Mouse (Mus musculus): ENCODE data around the gene Eef1akmt4. TPM values are rescaled to one million over a fixed set of nuclear protein-coding genes. Genes with fewer than 3 reads are reported as not detected.
"Not testable (repeated sequence)": the region's sequence is repeated elsewhere in the genome, so short reads cannot be mapped to it uniquely, and the experiment has no call there.

Gene Eef1akmt4
- total RNA-seq, 1 experiment from 2014 or later = 2.5 TPM

DNA sequence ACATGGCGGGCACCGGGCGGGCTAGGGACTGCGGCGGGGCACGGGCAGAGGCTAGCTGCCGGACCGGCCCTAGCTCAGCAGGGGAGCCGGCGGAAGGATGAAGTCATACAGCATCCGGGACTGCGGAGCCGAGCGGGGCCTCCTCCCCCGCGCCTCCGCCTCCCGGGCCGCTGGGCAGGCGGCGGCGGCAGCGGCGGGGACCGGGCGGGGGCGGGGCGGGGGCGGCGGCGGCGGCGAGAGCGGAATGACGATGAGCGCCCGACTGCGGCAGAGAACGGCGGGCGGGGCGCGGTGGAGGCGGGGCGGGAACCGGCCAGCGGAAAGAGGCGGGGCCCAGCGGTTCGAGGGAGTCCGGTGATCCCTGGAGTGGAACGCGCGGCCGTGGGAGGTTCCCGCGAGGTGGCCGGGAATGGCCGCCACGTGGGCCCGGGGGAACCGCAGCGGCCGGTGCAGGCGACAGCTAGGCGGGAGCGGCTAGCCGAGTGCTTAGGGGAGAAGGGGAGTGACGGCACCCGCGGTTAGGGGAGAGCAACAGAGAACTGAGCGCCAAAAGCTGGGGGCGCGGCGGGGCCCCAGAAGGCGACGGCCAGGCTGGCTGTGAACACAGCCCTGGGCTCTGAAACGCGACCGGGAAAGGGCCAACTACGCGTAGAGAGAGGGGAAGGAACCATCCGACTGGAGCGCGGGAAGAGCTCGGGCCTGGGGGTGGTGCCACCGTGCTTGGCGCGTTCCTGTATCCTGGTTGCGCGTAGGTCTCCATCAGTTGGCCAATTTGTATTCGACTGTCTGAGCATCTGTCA lies 10.0 kb downstream of the Eef1akmt4 start, which contains the start of gene Camk2n2:
Gene Camk2n2 (minus strand): TSS at position 97 of the 800 bp plus-strand sequence.
- no peak for ATAC-seq (replicated peaks; ENCODE audit: insufficient number of reproducible peaks, low FRiP score, low TSS enrichment, poor library complexity, severe bottlenecking)

DNA sequence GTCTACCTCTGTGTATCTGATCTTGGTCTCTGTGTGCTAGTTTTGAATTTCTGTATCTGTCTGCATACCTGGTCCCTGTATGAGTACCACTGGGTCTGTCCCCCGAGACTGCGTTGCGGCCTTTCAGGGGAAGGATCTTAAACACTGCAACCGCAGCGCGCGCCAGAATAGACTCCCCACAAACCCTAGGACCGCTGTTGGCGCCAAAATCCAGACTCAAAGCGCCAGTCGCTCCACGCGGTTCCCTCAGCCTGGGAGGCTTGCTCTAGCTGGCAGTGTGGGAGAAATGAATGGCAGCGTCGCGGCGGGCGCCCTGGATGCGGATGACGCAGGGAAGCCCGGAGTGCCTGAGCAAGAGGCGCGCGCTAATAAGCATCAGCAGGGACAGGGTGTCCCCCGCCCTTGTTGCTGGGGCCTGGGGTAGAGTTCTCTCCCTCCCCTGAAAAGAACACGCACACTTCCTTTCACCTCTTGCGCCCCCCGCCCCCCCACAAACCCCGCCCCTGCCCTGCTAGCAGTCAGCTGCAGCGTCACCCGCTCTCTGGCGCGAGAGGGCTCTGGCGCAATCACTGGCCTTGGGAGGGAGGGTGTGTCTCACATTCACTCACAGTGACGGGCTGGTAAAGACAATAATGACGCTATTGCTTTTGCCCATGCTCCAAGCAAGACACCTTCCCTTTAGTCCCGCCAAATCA lies 10.7 kb downstream of the Eef1akmt4 start:
- ATAC-seq (replicated peaks; ENCODE audit: insufficient number of reproducible peaks, low FRiP score, low TSS enrichment, poor library complexity, severe bottlenecking) = peak; percentile 68

DNA sequence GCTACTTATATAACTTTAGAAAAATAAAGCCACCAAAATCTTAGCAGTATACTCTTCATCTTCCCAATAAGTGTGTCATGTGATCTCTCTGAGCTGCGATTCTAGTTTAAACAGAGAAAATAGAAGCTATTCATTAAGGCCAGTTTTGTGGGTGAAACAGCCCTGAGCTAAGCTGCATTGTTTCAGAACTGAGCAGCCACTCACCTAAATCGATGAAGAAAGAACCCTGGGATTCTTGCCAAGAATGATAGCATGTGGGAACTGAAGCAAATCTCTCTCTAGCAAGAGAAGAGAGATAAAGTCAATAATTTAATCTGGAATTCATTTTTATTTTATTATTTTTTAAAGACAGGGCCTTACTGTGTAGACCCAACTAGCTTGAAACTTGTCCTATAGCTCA lies 11.8 kb downstream of the Eef1akmt4 start:
- ATAC-seq (replicated peaks; ENCODE audit: insufficient number of reproducible peaks, low FRiP score, low TSS enrichment, poor library complexity, severe bottlenecking) = no peak

DNA sequence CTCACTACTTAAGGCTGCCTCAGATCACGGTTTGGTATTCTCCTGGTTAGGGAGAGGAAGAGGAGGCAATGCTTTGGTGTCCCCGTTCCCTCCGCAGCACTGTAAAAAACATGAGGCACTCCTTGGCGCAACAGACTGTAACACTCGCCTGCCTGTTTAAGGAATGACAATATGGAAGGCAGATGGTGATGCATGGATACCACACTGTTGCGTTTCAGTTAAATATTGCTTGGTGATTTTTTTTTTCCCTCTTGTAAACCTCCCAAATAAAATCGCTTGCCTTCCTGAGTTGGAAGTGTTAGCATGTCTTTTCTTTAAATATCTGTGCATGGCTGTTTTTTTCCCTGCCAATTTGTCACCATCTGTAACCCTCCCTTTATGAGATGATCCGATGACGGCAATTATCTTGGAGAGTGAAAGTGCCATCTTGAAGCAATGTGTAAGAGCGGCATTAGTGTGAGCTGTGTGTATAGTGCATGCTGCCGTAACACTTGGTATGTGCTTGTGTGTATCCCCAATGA lies 17.5 kb downstream of the Eef1akmt4 start:
- ATAC-seq (replicated peaks; ENCODE audit: insufficient number of reproducible peaks, low FRiP score, low TSS enrichment, poor library complexity, severe bottlenecking) = no peak

DNA sequence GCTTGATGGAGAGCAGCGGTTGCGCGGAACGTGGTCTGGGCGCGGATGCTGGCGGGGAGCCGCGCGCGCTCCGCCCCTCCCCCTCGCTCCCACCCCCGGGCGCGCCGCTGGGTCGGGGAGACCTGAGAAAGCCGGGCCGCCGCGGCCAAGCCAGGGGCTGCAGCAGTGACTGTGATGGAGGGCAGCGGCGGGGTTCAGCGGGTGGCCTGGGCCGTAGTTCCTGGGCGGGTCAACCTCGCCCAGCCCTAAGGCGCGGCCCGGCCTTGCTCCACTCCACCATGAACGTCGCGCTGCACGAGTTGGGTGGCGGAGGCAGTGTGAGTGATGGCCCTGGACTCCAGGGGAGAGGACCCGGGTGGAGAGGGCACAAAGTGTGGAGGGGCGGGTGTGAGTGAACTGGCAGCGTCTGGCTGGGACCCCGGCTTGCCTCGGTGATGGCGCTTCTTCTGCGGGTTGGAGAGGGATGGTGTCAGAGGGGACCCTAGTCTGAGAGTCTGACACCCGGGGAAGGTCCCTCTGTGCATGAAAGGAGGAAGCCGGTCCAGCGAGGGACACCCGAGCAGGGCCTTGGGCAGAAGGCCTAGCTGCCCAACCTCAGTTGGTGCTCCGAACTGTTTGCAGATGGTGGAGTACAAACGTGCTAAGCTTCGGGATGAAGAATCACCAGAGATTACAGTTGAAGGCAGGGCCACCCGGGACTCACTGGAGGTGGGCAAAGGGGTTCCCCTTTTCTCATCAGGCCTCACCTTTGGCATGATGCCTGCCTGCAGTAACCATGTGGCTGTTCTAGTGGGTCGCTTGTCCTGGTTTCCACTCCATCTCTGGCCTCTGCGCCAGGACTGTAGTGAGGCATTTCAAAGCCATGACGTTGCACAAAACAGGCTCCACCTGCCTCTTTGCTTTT lies 18.6 kb downstream of the Eef1akmt4 start, which contains the start of gene Ece2:
Gene Ece2 (plus strand): TSS at position 98 of the 904 bp plus-strand sequence.
- no peak for ATAC-seq (replicated peaks; ENCODE audit: insufficient number of reproducible peaks, low FRiP score, low TSS enrichment, poor library complexity, severe bottlenecking)

DNA sequence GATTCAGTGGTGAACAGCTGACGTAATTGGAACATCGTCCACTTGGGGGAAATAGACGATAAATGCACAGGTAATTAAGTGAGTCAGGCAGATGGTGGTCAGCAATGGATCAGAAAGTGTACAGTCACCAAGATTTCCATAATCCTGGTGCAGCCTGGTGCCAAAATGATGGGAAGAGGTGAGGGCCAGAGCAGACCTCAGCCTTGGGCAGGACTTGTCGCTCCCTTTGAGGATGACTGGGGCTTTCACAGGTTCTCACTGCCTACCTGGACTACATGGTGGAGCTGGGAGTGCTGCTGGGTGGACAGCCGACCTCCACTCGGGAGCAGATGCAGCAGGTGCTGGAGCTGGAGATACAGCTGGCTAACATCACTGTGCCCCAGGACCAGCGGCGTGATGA lies 26.0 kb downstream of the Eef1akmt4 start:
- no peak for ATAC-seq (replicated peaks; ENCODE audit: insufficient number of reproducible peaks, low FRiP score, low TSS enrichment, poor library complexity, severe bottlenecking)

DNA sequence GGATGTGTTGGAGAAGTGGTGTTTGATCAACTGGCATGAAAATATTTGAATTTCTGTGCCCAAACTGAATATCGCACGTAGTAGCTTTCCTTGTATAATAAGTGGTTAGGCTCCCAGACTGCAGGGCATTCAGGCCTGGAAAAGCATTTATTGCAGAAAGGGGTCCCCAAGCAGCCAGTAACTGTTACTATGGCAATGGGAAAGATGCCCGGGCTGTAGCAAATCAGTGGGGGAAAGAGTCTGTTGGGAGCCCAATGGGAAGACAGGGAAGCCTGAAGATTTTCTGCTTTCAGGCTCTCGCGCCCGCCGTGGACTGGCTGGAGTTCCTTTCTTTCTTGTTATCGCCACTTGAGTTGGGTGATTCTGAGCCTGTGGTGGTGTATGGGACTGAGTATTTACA lies 27.0 kb downstream of the Eef1akmt4 start:
- ATAC-seq (replicated peaks; ENCODE audit: insufficient number of reproducible peaks, low FRiP score, low TSS enrichment, poor library complexity, severe bottlenecking) = no peak

DNA sequence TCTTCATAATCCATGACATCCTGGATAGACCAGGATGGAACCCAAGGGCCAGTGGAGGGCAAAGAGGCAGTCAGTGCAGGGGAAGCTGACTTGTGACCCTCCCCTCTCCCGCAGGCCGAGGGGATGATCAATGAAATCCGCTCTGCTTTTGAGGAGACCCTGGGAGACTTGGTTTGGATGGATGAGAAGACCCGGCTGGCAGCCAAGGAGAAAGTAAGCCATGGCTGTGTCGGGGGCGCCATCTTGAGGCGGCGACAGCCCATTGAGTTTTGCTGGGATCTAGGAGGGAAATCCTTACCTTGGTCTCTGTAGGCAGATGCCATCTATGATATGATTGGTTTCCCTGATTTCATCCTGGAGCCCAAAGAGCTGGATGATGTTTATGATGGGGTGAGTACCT lies 30.8 kb downstream of the Eef1akmt4 start:
- peak; percentile 56 for ATAC-seq (replicated peaks; ENCODE audit: insufficient number of reproducible peaks, low FRiP score, low TSS enrichment, poor library complexity, severe bottlenecking)

DNA sequence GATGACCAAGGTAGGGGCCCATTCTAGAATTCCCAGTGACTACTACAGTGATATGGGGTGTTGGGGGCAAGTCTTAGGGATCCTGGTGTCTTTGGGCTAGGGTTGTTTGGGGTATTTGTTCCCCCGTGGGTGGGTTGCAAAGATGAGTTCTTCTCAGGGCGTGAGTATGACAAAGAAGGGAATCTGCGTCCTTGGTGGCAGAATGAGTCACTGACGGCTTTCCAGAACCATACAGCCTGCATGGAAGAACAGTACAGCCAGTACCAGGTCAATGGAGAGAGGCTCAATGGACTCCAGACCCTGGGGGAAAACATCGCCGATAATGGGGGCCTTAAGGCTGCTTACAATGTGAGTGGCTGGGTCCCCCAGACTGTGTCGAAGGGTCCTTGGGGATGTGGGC lies 32.5 kb downstream of the Eef1akmt4 start:
- ATAC-seq (replicated peaks; ENCODE audit: insufficient number of reproducible peaks, low FRiP score, low TSS enrichment, poor library complexity, severe bottlenecking) = no peak

DNA sequence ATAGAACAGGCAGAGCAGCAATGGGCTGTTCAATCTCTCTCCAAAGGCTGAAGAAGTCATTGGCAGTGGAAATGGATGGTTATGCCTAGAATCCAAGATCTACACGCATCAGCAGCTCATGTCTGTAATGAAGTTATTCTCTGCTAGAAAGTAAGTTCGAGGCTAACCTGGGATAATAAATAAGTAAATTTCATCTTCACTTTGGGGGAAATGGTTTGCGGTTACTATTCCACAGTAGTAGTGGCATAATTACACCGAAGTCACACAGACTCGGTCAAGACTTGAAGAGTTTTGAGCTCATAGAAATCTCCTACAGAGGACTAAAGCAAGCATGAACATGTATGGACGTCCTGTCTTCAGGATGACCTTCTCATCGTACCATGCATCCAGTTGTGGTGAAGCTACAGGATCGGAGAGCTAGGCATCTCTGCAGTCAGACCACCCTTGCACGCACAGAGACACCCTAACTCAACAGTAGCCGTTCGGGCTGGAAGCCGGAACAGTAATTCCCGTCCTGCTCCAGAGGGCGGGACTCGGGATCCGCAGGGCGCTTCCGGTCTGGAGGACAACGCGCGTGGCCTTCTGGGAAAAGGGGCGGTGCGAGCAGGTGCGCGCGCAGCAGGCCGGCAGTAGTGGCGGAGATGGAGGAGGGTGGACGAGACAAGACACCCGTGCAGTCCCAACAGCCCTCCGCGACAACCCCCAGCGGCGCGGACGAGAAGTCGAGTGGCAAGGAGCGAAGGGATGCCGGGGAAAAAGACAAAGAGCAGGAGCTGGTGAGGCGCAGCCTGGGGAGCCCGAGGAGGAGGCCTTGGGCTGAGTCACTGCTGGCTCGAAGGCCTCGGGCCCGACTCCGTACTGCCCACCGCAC lies 39.9 kb downstream of the Eef1akmt4 start, which contains the start of gene Psmd2:
Gene Psmd2 (plus strand): TSS at position 577 of the 871 bp plus-strand sequence.
- ATAC-seq (replicated peaks; ENCODE audit: insufficient number of reproducible peaks, low FRiP score, low TSS enrichment, poor library complexity, severe bottlenecking) = peak; percentile 94

DNA sequence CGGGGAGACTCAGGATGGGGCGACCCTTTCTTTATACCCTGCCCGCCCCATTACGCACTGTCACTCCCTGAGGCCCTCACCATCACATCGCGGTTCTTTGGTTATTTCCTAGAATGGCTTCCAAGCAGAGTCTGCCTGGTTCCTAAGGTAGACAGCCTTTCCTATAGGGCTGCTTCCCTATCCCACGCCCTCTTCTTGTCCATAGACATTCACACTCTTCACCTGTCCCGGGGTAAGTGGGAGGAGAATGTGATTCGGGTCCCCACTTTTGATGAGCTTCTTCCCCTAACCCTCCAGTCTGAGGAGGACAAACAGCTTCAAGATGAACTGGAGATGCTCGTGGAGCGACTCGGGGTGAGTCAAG lies 40.5 kb downstream of the Eef1akmt4 start:
- no peak for ATAC-seq (replicated peaks; ENCODE audit: insufficient number of reproducible peaks, low FRiP score, low TSS enrichment, poor library complexity, severe bottlenecking)

DNA sequence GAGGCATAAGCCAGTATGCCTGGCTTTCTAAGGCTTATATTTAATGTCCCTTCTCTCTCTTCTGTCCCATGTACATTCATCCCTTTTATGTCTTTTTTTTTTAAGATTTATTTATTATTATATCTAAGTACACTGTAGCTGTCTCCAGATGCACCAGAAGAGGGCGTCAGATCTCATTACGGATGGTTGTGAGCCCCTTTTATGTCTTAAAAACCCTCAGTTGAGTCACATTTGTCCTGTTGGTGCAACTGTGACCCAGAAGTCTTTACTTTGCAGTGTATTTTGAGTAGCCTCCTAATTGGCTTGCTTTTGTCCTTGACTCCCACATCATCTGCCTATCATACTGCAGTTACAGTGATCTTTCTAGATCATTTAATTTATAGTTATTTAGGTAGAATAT lies 41.9 kb downstream of the Eef1akmt4 start:
- no peak for ATAC-seq (replicated peaks; ENCODE audit: insufficient number of reproducible peaks, low FRiP score, low TSS enrichment, poor library complexity, severe bottlenecking)

DNA sequence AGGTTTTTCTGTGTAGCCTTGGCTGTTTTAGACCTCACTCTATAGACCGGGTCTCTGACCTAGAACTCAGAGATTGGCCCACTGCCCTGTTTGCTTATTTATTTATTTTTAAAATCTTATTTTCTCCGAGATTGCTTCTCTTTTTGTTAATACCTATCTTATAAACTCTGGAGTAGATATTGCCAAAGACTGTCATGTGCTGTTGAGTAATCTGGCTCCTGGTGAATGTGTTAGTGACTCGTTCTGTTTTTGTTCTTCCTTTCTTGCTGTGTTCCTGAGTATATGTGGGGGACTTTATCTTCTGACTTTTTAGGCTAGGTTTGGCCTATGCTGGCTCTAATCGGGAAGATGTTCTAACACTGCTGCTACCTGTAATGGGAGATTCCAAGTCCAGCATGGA lies 46.3 kb downstream of the Eef1akmt4 start:
- ATAC-seq (replicated peaks; ENCODE audit: insufficient number of reproducible peaks, low FRiP score, low TSS enrichment, poor library complexity, severe bottlenecking) = no peak

DNA sequence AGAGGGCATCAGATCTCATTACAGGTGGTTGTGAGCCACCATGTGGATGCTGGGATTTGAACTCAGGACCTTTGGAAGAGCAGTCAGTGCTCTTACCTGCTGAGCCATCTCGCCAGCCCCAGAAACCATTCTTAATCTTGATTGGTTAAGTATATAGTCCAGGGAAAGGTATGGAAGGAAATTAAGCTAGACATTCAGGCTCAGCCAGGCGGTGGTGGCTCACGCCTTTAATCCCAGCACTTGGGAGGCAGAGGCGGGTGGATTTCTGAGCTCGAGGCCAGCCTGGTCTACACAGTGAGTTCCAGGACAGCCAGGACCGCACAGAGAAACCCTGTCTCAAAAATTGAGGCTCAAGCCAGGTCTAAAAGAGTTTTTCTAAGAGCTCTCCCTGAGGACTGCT lies 56.6 kb downstream of the Eef1akmt4 start, which contains the start of gene Eif4g1:
Gene Eif4g1 (plus strand): TSS at position 301 of the 400 bp plus-strand sequence.
- ATAC-seq (replicated peaks; ENCODE audit: insufficient number of reproducible peaks, low FRiP score, low TSS enrichment, poor library complexity, severe bottlenecking) = not testable (repeated sequence)

All from monocyte, adult 5-6 weeks (primary cell).